Mouse (Mus musculus) ES-E14 (cell line): ENCODE results near the gene Nppb.

ENCODE experiments used
- CHD2 ChIP-seq: IDR thresholded peaks from 2 replicates; pipeline ENCODE4 v1.6.1; 2014; ENCODE audit warnings: mild to moderate bottlenecking, low read depth, low read length, inconsistent platforms
- HCFC1 ChIP-seq: IDR thresholded peaks from 2 replicates; pipeline ENCODE4 v1.6.1; 2012; ENCODE audit warnings: low read length, inconsistent platforms, borderline replicate concordance; ENCODE audit not compliant: insufficient read depth
- MAFK ChIP-seq: IDR thresholded peaks from 2 replicates; pipeline ENCODE4 v1.6.1; 2014; ENCODE audit warnings: mild to moderate bottlenecking, low read depth, low read length, inconsistent platforms; ENCODE audit not compliant: insufficient read depth

GRCm38 (mm10) chr4:147940111-147940510, 45.5 kb upstream of the Nppb start:
- TF ChIP-seq CHD2 (no peak), HCFC1 (no peak), MAFK (no peak)
